Mouse (Mus musculus): ENCODE data around the gene Surf2. TPM values are rescaled to one million over a fixed set of nuclear protein-coding genes. Genes with fewer than 3 reads are reported as not detected.
A peak's percentile ranks its signal among the peaks of the same experiment; 100 is the strongest.

Gene Surf2
- total RNA-seq, 2 experiments from 2014 or later, result 34.8 to 35.1 TPM

DNA sequence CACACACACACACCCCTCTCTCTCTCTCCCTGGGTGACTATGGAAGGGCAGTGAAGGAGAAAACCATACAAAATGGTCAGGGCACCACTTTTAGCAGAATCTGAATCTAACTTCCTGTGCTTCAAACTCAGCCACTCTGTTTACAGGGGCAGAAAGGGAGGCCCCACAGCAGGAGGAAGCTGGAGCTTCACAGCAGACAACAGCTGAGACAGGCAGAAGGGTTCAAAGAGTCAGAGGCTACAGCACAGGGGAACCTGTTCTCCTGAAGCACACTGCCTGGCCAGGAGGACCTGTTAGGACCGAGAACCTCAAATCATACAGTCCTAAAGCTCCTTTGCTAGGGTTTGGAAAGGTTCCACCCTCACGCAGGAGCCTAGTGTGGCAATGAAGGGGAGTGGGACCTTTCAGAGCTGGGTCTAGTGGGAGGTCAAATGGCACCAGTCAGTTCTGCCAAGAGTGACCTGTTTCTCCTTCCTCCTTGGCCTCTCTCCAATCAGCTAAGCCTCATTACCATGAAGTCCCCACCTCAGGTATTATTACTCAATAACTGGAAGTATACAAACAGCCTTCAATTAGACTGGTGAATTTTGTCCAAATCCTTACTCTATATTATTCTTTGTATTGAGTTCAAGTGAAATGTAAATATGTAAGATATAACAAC, 38.7 kb downstream of the Surf2 start:
- intact Hi-C loops (cut with DNase I), result no loop called here

DNA sequence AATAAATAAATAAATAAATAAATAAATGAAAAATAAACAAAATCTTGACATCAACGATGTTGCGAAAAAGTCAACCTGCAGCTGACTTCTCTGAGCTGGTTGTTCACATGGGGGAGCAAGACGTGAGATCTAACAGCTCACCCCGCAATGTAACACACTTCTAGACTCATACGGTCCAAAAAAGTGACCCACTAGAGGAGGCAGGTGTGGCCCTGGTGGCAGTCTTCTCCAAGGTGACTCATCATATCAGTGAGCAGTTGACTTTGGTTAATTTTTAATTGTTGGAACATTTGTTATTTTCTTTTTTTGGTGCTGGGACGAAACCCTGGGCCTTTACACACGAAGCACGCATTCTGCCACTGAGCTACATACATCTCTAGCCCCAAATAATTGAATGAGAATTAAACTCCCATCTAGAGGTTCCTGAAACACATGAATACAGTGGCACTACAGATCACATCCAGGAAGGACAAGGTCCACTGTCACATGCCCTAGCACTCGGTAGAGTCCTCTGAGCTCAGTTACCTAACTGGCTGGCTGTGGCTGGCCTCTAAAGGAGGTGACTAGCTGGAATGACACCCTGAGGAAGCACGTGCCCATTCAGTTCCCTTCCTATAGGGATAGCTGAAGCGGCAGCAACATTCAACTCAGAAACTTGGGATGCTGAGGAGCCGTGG, 40.8 kb downstream of the Surf2 start:
- no peak for DNase-seq
- intact Hi-C loops (cut with DNase I), result no loop called here

More for the DNA sequence above, 38.7 kb downstream of the Surf2 start:
- DNase-seq, result no peak

DNA sequence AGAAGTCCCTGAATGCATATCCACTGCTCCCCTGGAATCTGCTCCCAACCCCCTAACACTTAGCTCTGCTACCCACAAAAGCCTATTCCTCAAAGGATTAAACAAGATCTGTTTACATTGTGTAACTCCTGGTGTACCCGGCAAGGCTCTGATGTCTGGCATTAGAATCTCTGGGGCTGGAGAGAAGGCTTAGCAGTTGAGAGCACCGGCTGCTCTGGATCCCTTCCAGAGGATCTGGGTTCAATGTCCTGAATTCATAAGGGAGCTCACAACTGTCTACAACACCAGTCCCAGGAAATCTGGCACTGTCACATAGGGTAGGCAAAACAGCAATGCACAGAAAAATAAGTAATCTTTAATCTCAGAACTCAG, 41.3 kb downstream of the Surf2 start:
- intact Hi-C loops (cut with DNase I), result no loop called here
- DNase-seq, result no peak

DNA sequence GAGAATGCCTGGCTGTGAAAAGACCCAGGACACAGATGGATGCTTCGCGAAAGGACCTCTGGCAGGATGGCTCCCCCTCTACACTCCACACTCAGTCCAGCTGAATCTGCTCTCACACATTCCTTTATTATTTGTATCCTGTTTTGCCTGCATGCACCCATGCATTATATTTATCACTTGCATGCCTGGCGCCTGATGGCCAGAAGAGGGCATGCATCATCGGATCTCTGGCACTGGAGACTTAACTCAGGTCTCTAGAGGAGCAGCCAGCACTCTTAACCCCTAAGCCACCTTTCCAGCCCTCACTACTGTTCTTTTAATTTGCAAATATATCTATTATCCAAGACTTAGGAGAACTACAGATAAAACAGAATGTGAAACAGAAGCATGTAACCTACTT, 44.6 kb downstream of the Surf2 start:
- intact Hi-C loops (cut with DNase I), result no loop called here
- no peak for DNase-seq

DNA sequence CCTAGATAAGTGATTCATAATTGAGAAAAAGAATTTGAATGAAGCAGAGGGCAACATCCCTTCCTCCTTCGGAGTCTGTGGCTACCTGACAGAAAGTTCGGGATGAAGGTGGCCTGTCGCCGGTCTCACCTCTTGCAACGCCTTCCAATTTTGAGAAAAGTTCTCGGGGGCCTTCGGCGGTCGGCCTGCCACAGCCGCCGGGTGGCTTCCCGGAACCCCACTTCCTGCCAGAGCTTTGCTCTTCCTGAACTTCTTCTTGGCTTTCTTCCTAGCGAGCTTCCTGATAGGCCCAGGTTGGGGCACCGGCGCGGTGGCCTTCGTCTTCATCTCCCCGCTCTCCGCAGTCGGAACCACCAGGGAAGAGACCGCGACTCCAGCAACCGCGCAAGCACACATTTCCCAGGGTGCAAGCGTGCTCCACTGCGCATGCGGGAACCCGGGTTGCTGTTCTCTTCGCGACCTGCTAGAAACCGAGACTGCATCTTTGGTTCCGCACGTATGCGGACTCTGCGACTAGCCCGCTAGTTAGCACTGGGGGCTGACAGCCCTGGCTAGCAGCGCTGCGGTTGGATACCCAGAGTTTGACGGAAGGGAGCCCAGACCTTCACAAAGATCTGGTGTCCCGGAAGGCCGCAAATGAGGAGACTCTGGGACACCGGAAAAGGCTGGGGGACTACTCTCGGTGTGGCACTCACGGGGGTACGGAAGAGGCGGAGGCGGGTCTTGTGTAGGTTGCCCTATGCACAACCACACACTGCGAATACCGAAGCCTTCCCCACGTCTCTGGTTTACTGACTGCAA, 48.0 kb downstream of the Surf2 start, which contains the start of gene Rexo4:
Gene Rexo4, minus strand, starts transcription at position 464 of the 801 bp plus-strand sequence.
- intact Hi-C loops (cut with DNase I), result no loop called here
- peak; percentile 97 for DNase-seq

DNA sequence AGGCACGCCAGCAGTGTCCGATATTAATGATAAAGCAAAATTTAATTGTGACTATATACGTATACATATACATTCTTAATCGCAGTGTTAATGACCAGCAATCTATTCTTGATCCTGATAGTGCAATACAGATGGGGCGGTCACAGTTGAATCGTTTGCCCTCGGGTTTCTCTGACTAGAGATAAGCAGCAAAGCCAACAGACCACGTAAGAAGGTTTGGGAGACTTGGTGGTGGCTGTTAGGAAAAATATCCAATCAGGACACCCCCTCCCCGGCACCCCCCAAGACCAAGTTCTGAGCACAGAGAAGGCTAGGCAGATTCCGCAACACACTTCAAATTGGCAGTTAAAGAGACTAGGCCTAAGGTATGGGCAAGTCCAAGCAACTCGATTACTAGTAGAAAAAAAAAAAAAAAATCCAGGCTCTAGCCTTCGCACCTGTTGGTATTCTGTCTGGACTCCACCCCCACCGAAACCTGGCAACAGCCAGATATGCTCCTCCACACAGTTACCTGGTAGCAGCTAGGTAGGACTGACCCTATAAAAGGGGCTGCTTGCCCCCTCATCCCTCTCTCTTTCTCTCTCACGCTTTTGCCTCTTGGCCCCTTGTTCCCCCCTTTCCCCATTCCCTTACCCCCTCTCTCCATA, 48.7 kb downstream of the Surf2 start:
- DNase-seq, result no peak
- intact Hi-C loops (cut with DNase I), result no loop called here

DNA sequence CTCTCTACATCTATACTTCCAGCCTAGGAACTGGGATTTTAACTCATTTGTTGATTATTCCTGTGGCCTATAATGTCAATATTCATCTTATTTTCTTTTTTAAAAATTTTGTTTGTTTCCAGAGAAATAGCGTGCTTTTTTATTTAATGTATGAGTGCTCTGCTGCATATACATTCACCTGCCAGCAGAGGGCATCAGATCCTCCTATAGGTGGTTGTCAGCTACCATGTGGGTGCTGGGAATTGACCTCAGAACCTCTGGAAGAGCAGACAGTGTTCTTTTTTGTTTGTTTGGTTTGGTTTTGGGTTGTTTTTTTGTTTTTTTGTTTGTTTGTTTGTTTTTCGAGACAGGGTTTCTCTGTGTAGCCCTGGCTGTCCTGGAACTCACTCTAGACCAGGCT, 51.1 kb downstream of the Surf2 start:
- intact Hi-C loops (cut with DNase I), result no loop called here
- no peak for DNase-seq

Other genes with a start within 250 kb of the Surf2 start
- gene Lcn4, start 245.1 kb upstream of the Surf2 start, total RNA-seq (2021), result not detected
- gene Abo, start 51.4 kb upstream of the Surf2 start, total RNA-seq (2021), result not detected
- 10 to 100 TPM; 32.3 to 33.8 TPM for gene Surf6, start 13.5 kb upstream of the Surf2 start, total RNA-seq (2021)
- 10 to 100 TPM; 52.3 to 56.2 TPM for gene Med22, start 5.7 kb upstream of the Surf2 start, total RNA-seq (2021)
- 100 to 1,000 TPM; 422 to 425 TPM for gene Rpl7a, start 5.6 kb upstream of the Surf2 start, total RNA-seq (2021)
- 10 to 100 TPM; 69.5 to 72.4 TPM for gene Surf1, start 163 bp downstream of the Surf2 start, total RNA-seq (2021)
- 10 to 100 TPM; 61.0 to 67.1 TPM for gene Surf4, start 17.6 kb downstream of the Surf2 start, total RNA-seq (2021)
- under 1 TPM in 1 of 2 experiments, not detected in 1; 0.18 TPM for gene Stkld1, start 17.7 kb downstream of the Surf2 start, total RNA-seq (2021)
- gene Rexo4, start 48.0 kb downstream of the Surf2 start, total RNA-seq (2021), result 10 to 100 TPM; 50.9 to 61.6 TPM
- not detected for gene Adamts13, start 57.0 kb downstream of the Surf2 start, total RNA-seq (2021)
- 10 to 100 TPM; 73.1 to 80.5 TPM for gene Cacfd1, start 93.6 kb downstream of the Surf2 start, total RNA-seq (2021)
- 10 to 100 TPM; 23.3 to 27.5 TPM for gene Slc2a6, start 111.6 kb downstream of the Surf2 start, total RNA-seq (2021)
- gene Mymk, start 155.8 kb downstream of the Surf2 start, total RNA-seq (2021), result under 1 TPM in 1 of 2 experiments, not detected in 1; 0.42 TPM
- 10 to 100 TPM; 23.8 to 25.1 TPM for gene Adamtsl2, start 163.0 kb downstream of the Surf2 start, total RNA-seq (2021)
- gene Fam163b, start 226.1 kb downstream of the Surf2 start, total RNA-seq (2021), result 10 to 100 TPM; 55.8 to 61.9 TPM
- under 1 TPM; 0.30 to 0.58 TPM for gene Dbh, start 248.9 kb downstream of the Surf2 start, total RNA-seq (2021)